Mouse (Mus musculus) lung, postnatal 4 days (tissue): Measurements from ENCODE around the gene Fgfr2.
"Not testable (repeated sequence)": the region's sequence is repeated elsewhere in the genome, so short reads cannot be mapped to it uniquely, and the experiment has no call there.

ENCODE experiments used
- DNase-seq, 2 experiments: peaks; one replicate each; pipeline ENCODE4 v3.0.0; 2021

Fgfr2 gene

GRCm38 (mm10) chr7:133120221-133120751 is 2.9 kb downstream of the Fgfr2 start:
- DNase-seq = peak in 1 of 2 experiments; percentile 13

- DNase-seq = no peak
Observed at GRCm38 (mm10) chr7:133117815-133118214, 5.3 kb downstream of the Fgfr2 start.

- DNase-seq = no peak
Observed at GRCm38 (mm10) chr7:133116542-133116941, 6.6 kb downstream of the Fgfr2 start.

- peak in 1 of 2 experiments; percentile 47 for DNase-seq
Observed at GRCm38 (mm10) chr7:133115886-133116285, 7.3 kb downstream of the Fgfr2 start.

- peak; percentile 53 to 65 for DNase-seq
Observed at GRCm38 (mm10) chr7:133114847-133115470, 8.2 kb downstream of the Fgfr2 start.

GRCm38 (mm10) chr7:133113185-133113895 is 9.8 kb downstream of the Fgfr2 start:
- DNase-seq = no peak

GRCm38 (mm10) chr7:133112351-133112831 is 10.8 kb downstream of the Fgfr2 start:
- peak in 1 of 2 experiments; percentile 25 for DNase-seq

GRCm38 (mm10) chr7:133109442-133109841 is 13.7 kb downstream of the Fgfr2 start:
- DNase-seq = no peak

GRCm38 (mm10) chr7:133108695-133109094 is 14.5 kb downstream of the Fgfr2 start:
- no peak for DNase-seq

GRCm38 (mm10) chr7:133102578-133102977 is 20.6 kb downstream of the Fgfr2 start:
- no peak for DNase-seq

GRCm38 (mm10) chr7:133101070-133101469 is 22.1 kb downstream of the Fgfr2 start:
- DNase-seq = no peak

GRCm38 (mm10) chr7:133100178-133100577 is 23.0 kb downstream of the Fgfr2 start:
- DNase-seq = no peak

- DNase-seq = peak; percentile 39 to 71
Observed at GRCm38 (mm10) chr7:133099266-133099665, 23.9 kb downstream of the Fgfr2 start.

- DNase-seq = no peak
Observed at GRCm38 (mm10) chr7:133098118-133098793, 24.9 kb downstream of the Fgfr2 start.

- not testable (repeated sequence) for DNase-seq
Observed at GRCm38 (mm10) chr7:133095610-133096009, 27.5 kb downstream of the Fgfr2 start.

- DNase-seq = no peak
Observed at GRCm38 (mm10) chr7:133094711-133095495, 28.2 kb downstream of the Fgfr2 start.

- DNase-seq = no peak
Observed at GRCm38 (mm10) chr7:133094161-133094560, 29.0 kb downstream of the Fgfr2 start.

- no peak for DNase-seq
Observed at GRCm38 (mm10) chr7:133093731-133094130, 29.4 kb downstream of the Fgfr2 start.

- no peak for DNase-seq
Observed at GRCm38 (mm10) chr7:133090641-133091040, 32.5 kb downstream of the Fgfr2 start.

GRCm38 (mm10) chr7:133089621-133090260 is 33.4 kb downstream of the Fgfr2 start:
- DNase-seq = no peak

GRCm38 (mm10) chr7:133088830-133089261 is 34.3 kb downstream of the Fgfr2 start:
- DNase-seq = peak; percentile 77 to 87

- no peak for DNase-seq
Observed at GRCm38 (mm10) chr7:133088411-133088810, 34.7 kb downstream of the Fgfr2 start.
